Mouse (Mus musculus) retina, adult 2 months (tissue): ENCODE measurements around the gene Timm10b.

Source experiments
- DNase-seq: peaks from one replicate; pipeline ENCODE4 v3.0.0-alpha.2; 2012; ENCODE audit warnings: low read depth, low spot score

The Timm10b gene

GRCm38 (mm10) chr7:105640894-105641255 lies 1.0 kb downstream of the Timm10b start:
- DNase-seq: no peak

DNA sequence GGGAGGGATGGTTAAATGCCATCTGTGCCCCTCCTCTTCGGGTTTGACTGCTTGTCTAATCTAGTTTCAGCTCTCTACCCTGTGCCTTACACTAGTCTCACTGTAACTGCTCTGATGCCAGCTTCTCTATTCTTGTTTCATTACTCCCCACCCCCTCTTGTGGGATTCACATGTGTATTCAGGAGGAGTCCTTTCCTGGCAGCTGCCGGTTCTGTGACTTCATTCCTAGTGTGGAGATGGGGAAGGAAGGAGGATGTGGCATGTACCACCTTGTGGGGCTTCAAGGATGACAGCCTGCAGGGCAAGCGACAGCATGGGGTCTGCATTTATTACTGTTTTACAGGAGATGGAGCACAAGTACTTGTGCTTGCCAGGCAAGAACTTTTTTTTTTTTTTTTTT lies 2.1 kb downstream of the Timm10b start:
- no peak for DNase-seq

GRCm38 (mm10) chr7:105650639-105651435 lies 11.0 kb downstream of the Timm10b start, which contains the start of gene Dnhd1:
Gene Dnhd1, plus strand, starts transcription at chr7:105650827.
- DNase-seq: no peak

- no peak for DNase-seq
These were observed 45.8 kb downstream of the Timm10b start for GRCm38 (mm10) chr7:105685541-105686197.

DNA sequence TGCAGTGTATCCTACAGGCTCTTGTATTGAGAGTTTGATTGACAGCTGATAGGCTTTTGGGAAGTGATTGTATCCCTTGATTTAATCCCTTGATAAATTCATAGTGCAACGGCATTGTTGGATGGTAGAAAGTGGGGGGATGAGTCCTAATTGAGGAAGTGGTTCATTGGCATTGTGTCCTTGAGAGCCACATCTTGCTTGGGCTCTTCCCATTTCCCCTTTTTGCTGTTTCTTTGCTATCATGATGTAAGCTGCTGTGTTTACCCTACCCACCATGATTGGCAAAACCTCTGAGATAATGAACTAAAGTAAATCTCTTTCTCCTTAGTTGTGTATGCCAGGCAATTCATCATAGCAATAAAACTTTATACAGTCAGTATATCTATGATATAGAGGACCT lies 51.0 kb downstream of the Timm10b start:
- DNase-seq: no peak
